Mouse (Mus musculus): ENCODE results near the gene Arhgdig. TPM values are rescaled to one million over a fixed set of nuclear protein-coding genes. Genes with fewer than 3 reads are reported as not detected.

Arhgdig gene
- polyA plus RNA-seq, 1 experiment from 2014 or later, result 6.6 TPM

DNA sequence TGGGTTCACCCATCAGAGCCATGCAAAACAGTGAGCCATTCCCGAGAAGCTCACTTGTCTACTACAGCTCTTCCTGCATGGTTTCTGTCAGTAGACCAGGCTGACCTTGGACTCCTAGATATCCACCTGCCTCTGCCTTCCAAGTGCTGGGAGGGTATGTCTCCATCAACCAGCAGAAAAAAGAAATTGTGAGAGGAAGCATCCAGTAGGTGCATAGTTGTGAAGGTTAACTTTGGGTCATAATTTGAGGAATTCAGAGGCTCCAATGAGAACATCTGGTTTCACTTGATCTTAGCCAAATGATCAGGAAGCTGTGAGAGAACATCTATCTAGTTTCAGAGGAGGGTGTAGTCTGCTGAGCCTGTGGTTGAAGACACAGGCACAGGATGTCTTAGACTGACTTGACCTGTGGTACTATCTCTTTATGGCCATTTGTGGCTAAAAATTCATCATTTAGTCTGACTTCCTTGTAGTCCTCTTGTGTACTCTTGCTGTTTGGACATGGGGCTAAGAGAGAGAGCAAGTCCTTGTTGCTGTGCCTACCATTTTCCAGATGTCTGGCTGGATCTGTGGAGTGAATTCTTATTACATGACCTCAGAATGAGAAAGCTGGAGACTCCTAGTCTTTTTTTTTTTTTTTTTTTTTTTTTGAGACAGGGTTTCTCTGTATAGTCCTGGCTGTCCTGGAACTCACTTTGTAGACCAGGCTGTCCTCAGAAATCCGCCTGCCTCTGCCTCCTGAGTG lies 55.5 kb downstream of the Arhgdig start:
- H3K4me1 ChIP-seq, result no peaks in the 10 kb centered on the region
- H3K36me3 ChIP-seq (replicated peaks), result peaks cover 97% of the 10 kb centered on the region
- no peaks in the 10 kb centered on the region for H3K27me3 ChIP-seq (ENCODE audit: poor library complexity, severe bottlenecking)
- peaks cover 17% of the 10 kb centered on the region; the same call in 1 of the 2 replicates for H3K9me3 ChIP-seq
- H3K4me3 ChIP-seq, result no peak overlapping the region
- WGBS, result 94% methylated on average over 2 of the region's 2 CpGs
- no peak for DNase-seq (ENCODE audit: extremely low spot score, low spot score)
- H3K27ac ChIP-seq, result no peak overlapping the region

Other genes starting within 250 kb of the Arhgdig start
- 31.8 and 37.0 TPM in 2 replicates for gene Capn15, start 222.0 kb downstream of the Arhgdig start, polyA plus RNA-seq (2016; fragmentation: Nextera tagmentation; extraction: Ambion mirVana)
- 21.0 and 22.3 TPM in 2 replicates for gene Rab11fip3, start 138.2 kb downstream of the Arhgdig start, polyA plus RNA-seq (2016; fragmentation: Nextera tagmentation; extraction: Ambion mirVana)
- gene Decr2, start 117.4 kb downstream of the Arhgdig start, polyA plus RNA-seq (2016; fragmentation: Nextera tagmentation; extraction: Ambion mirVana), result 23.5 and 24.7 TPM in 2 replicates
- gene Nme4, start 112.2 kb downstream of the Arhgdig start, polyA plus RNA-seq (2016; fragmentation: Nextera tagmentation; extraction: Ambion mirVana), result 126 and 138 TPM in 2 replicates
- gene Tmem8, start 94.5 kb downstream of the Arhgdig start, polyA plus RNA-seq (2016; fragmentation: Nextera tagmentation; extraction: Ambion mirVana), result 1.7 and 1.8 TPM in 2 replicates
- gene Mrpl28, start 84.3 kb downstream of the Arhgdig start, polyA plus RNA-seq (2016; fragmentation: Nextera tagmentation; extraction: Ambion mirVana), result 318 and 342 TPM in 2 replicates
- gene Axin1, start 69.1 kb downstream of the Arhgdig start, polyA plus RNA-seq (2016; fragmentation: Nextera tagmentation; extraction: Ambion mirVana), result 8.4 and 10.5 TPM in 2 replicates
- 1.5 and 1.9 TPM in 2 replicates for gene Pdia2, start 8.7 kb downstream of the Arhgdig start, polyA plus RNA-seq (2016; fragmentation: Nextera tagmentation; extraction: Ambion mirVana)
- 1.1 and 2.1 TPM in 2 replicates for gene Rgs11, start 4.8 kb downstream of the Arhgdig start, polyA plus RNA-seq (2016; fragmentation: Nextera tagmentation; extraction: Ambion mirVana)
- 24.4 and 25.1 TPM in 2 replicates for gene Fam234a, start 36.5 kb upstream of the Arhgdig start, polyA plus RNA-seq (2016; fragmentation: Nextera tagmentation; extraction: Ambion mirVana)
- gene Luc7l, start 45.1 kb upstream of the Arhgdig start, polyA plus RNA-seq (2016; fragmentation: Nextera tagmentation; extraction: Ambion mirVana), result 116 and 135 TPM in 2 replicates
- gene Neurl1b, start 207.0 kb upstream of the Arhgdig start, polyA plus RNA-seq (2016; fragmentation: Nextera tagmentation; extraction: Ambion mirVana), result 0.09 and 0.10 TPM in 2 replicates